Mouse (Mus musculus) cortical plate, adult 2 months (tissue): ENCODE results near the gene Fam213a.

Experiments used
- CTCF ChIP-seq: fragments of 200-500 bp; IDR thresholded peaks from 2 replicates; pipeline ENCODE4 v1.5.1; 2011; ENCODE audit warnings: mild to moderate bottlenecking, control low read depth, low read length; ENCODE audit not compliant: insufficient read depth; ENCODE audit errors: extremely low read depth
- POLR2A ChIP-seq: fragments of 200-500 bp; IDR thresholded peaks from 2 replicates; pipeline ENCODE4 v1.6.1; 2011; ENCODE audit warnings: mild to moderate bottlenecking, low read length, control low read depth; ENCODE audit not compliant: insufficient read depth; ENCODE audit errors: extremely low read depth

DNA sequence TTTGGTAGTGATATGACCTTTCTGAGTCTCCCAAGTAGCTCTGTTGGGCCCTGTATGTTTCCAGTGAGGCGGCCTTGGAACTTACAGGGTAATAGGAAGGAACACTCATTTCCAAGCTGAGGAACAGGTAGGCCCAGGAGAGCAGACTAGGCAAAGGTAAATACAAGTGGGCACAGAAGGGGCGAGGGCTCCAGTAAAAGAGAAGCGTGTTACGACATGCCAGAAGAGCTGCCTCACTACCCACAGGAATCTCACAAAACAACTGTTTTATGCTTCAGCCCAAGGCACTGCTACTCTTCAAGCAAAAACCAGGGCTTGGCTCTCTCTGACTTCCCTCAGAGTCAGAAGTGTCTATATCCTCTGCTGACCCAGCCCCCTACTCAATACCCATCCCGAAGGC, 65.1 kb downstream of the Fam213a start:
- TF ChIP-seq CTCF (no peak), POLR2A (no peak)
